Mouse (Mus musculus): Measurements from ENCODE around the gene Zfand3. TPM values are rescaled to one million over a fixed set of nuclear protein-coding genes. Genes with fewer than 3 reads are reported as not detected.

Gene Zfand3
- 46.2 and 55.2 TPM in 2 replicates for polyA plus RNA-seq (2015; fragmentation: Nextera tagmentation; extraction: Ambion mirVana)

GRCm38 (mm10) chr17:30004203-30005102 lies at the start of gene Zfand3:
TSS of gene Zfand3 (plus strand) at chr17:30004733.
- H3K9ac ChIP-seq = peak within 1 kb of the TSS; percentile 96
- no peaks in the 10 kb centered on the region for H3K9me3 ChIP-seq
- ATAC-seq (ENCODE audit: insufficient number of reproducible peaks, insufficient read depth, low FRiP score, low TSS enrichment, low read depth) = peak; percentile 90
- peaks cover 35% of the 10 kb centered on the region for H3K4me1 ChIP-seq
- H3K36me3 ChIP-seq = no peaks in the 10 kb centered on the region
- peak within 1 kb of the TSS; percentile 88 for H3K4me3 ChIP-seq
- no peaks in the 10 kb centered on the region for H3K27me3 ChIP-seq
- H3K4me2 ChIP-seq = peak within 1 kb of the TSS; percentile 73
- under 1% methylated on average over 66 of the region's 93 CpGs for WGBS
- H3K27ac ChIP-seq = peak within 1 kb of the TSS; percentile 99

GRCm38 (mm10) chr17:29955880-29956279 lies 48.7 kb upstream of the Zfand3 start:
- 67% methylated on average over 8 of the region's 8 CpGs for WGBS
- ATAC-seq (ENCODE audit: insufficient number of reproducible peaks, insufficient read depth, low FRiP score, low TSS enrichment, low read depth) = no peak
- Histone ChIP-seq H3K27me3 (no peaks in the 10 kb centered on the region), H3K4me2 (no peak overlapping the region), H3K4me1 (peaks cover 3% of the 10 kb centered on the region; the same call in 1 of the 2 replicates), H3K9ac (no peak overlapping the region), H3K36me3 (no peaks in the 10 kb centered on the region), H3K27ac (no peak overlapping the region), H3K4me3 (no peak overlapping the region), H3K9me3 (0 out of 2 replicates have a peak, but pooled peaks cover 2% of the 10 kb centered on the region)

GRCm38 (mm10) chr17:29963730-29964259 lies 40.7 kb upstream of the Zfand3 start:
- Histone ChIP-seq H3K27me3 (peaks cover 29% of the 10 kb centered on the region), H3K36me3 (no peaks in the 10 kb centered on the region), H3K4me2 (peak overlapping the region; percentile 56), H3K9me3 (0 out of 2 replicates have a peak, but pooled peaks cover 2% of the 10 kb centered on the region), H3K27ac (no peak overlapping the region), H3K4me1 (peaks cover 27% of the 10 kb centered on the region), H3K9ac (peak overlapping the region; percentile 47; the same call in 1 of the 2 replicates), H3K4me3 (peak overlapping the region; percentile 20)
- WGBS = 4% methylated on average over 11 of the region's 11 CpGs
- ATAC-seq (ENCODE audit: insufficient number of reproducible peaks, insufficient read depth, low FRiP score, low TSS enrichment, low read depth) = no peak

GRCm38 (mm10) chr17:29965506-29965905 lies 39.0 kb upstream of the Zfand3 start:
- no peak for ATAC-seq (ENCODE audit: insufficient number of reproducible peaks, insufficient read depth, low FRiP score, low TSS enrichment, low read depth)
- H3K4me1 ChIP-seq = peaks cover 27% of the 10 kb centered on the region
- 16% methylated on average over 5 of the region's 5 CpGs for WGBS
- no peak overlapping the region for H3K4me3 ChIP-seq
- no peak overlapping the region for H3K27ac ChIP-seq
- peaks cover 32% of the 10 kb centered on the region for H3K27me3 ChIP-seq
- no peak overlapping the region for H3K9ac ChIP-seq
- no peaks in the 10 kb centered on the region for H3K9me3 ChIP-seq
- H3K4me2 ChIP-seq = no peak overlapping the region
- H3K36me3 ChIP-seq = no peaks in the 10 kb centered on the region

GRCm38 (mm10) chr17:29970037-29970555 lies 34.4 kb upstream of the Zfand3 start, which contains the start of gene Mdga1:
TSS of gene Mdga1 (minus strand) at chr17:29970087.
- peaks cover 11% of the 10 kb centered on the region for H3K4me1 ChIP-seq
- H3K4me3 ChIP-seq = no peak within 1 kb of the TSS
- H3K9me3 ChIP-seq = no peaks in the 10 kb centered on the region
- no peak within 1 kb of the TSS for H3K4me2 ChIP-seq
- no peak within 1 kb of the TSS for H3K9ac ChIP-seq
- 66% methylated on average over 7 of the region's 7 CpGs for WGBS
- ATAC-seq (ENCODE audit: insufficient number of reproducible peaks, insufficient read depth, low FRiP score, low TSS enrichment, low read depth) = no peak
- H3K27ac ChIP-seq = no peak within 1 kb of the TSS
- H3K36me3 ChIP-seq = no peaks in the 10 kb centered on the region
- H3K27me3 ChIP-seq = peaks cover 17% of the 10 kb centered on the region

GRCm38 (mm10) chr17:29971761-29972432 lies 32.6 kb upstream of the Zfand3 start:
- Histone ChIP-seq H3K27ac (no peak overlapping the region), H3K9me3 (no peaks in the 10 kb centered on the region), H3K27me3 (peaks cover 6% of the 10 kb centered on the region; the same call in 1 of the 2 replicates), H3K36me3 (no peaks in the 10 kb centered on the region), H3K4me1 (peaks cover 8% of the 10 kb centered on the region; the same call in 1 of the 2 replicates), H3K4me2 (no peak overlapping the region), H3K9ac (no peak overlapping the region), H3K4me3 (no peak overlapping the region)
- WGBS = 31% methylated on average over 15 of the region's 15 CpGs
- no peak for ATAC-seq (ENCODE audit: insufficient number of reproducible peaks, insufficient read depth, low FRiP score, low TSS enrichment, low read depth)

DNA sequence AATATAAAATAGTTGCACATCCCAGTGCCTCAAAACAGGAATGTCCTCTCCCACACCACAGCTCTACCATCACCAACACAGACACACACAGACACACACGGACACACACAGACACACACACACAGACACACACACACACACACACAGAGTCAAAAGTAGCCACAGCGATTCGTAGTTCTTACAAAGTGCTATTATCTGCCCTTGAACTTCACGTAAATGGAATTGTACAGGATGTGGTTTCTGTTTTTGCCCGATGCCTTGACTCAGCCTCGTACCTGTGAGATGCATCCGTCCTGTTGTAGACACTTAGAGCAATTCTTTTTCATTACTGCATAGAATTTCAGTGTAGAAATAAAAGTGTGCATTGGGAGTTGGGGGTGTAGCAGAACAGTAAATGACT lies 31.3 kb upstream of the Zfand3 start:
- Histone ChIP-seq H3K9ac (no peak overlapping the region), H3K4me1 (peaks cover 8% of the 10 kb centered on the region; the same call in 1 of the 2 replicates), H3K4me2 (no peak overlapping the region), H3K27me3 (peaks cover 6% of the 10 kb centered on the region; the same call in 1 of the 2 replicates), H3K4me3 (no peak overlapping the region), H3K9me3 (no peaks in the 10 kb centered on the region), H3K36me3 (no peaks in the 10 kb centered on the region), H3K27ac (no peak overlapping the region)
- ATAC-seq (ENCODE audit: insufficient number of reproducible peaks, insufficient read depth, low FRiP score, low TSS enrichment, low read depth) = no peak
- 93% methylated on average over 7 of the region's 7 CpGs for WGBS

DNA sequence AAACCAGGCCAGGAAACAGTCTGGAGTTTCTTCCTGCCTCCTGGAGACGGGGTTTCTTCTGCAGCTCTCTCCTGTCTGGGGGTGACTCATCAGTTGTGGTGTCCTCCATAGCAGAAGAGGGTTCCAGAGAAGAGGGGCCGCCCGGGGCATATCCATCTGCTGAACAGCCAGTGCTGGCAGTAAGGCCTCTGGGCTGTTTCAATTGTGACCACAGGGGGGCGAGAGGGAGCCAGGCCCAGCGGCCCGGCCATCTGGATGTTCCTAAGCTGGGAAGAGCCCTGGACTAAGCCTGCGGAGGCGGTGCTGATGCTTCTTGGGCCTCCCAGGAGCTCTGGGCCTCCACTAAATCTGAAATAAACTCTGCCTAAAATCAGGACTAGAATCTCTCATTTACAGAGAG lies 28.8 kb upstream of the Zfand3 start:
- Histone ChIP-seq H3K27ac (no peak overlapping the region), H3K9me3 (no peaks in the 10 kb centered on the region), H3K27me3 (no peaks in the 10 kb centered on the region), H3K4me1 (peaks cover 24% of the 10 kb centered on the region), H3K4me2 (no peak overlapping the region), H3K9ac (no peak overlapping the region), H3K36me3 (no peaks in the 10 kb centered on the region), H3K4me3 (no peak overlapping the region)
- 7% methylated on average over 8 of the region's 8 CpGs for WGBS
- ATAC-seq (ENCODE audit: insufficient number of reproducible peaks, insufficient read depth, low FRiP score, low TSS enrichment, low read depth) = 0 out of 2 replicates have a peak, but pooled peaks have one; percentile 5

DNA sequence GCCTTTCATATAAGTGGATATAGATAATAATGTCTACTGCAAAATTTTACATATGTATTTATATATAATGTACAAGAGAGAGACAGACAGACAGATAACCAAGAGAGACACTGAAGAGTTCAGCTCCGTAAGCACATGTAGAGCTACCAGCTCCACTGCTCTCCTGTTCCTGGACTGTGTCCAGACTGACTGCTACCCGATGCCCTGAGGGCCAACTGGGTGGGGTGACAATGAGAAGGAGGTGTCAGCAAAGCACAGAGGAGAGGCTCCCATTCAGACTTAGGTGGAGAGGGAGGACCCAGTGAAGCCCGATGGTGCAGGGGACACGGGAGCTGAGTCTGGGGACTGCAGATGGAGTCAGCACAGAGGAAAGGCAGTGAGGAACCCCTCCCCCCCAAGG lies 25.5 kb upstream of the Zfand3 start:
- no peaks in the 10 kb centered on the region; the same call in 1 of the 2 replicates for H3K27me3 ChIP-seq
- ATAC-seq (ENCODE audit: insufficient number of reproducible peaks, insufficient read depth, low FRiP score, low TSS enrichment, low read depth) = no peak
- 36% methylated on average over 4 of the region's 4 CpGs for WGBS
- H3K9me3 ChIP-seq = no peaks in the 10 kb centered on the region
- H3K4me3 ChIP-seq = no peak overlapping the region
- H3K9ac ChIP-seq = no peak overlapping the region
- no peak overlapping the region for H3K4me2 ChIP-seq
- peaks cover 20% of the 10 kb centered on the region for H3K4me1 ChIP-seq
- H3K27ac ChIP-seq = 0 out of 2 replicates have a peak overlapping the region, but pooled peaks have one; percentile 11
- no peaks in the 10 kb centered on the region for H3K36me3 ChIP-seq

DNA sequence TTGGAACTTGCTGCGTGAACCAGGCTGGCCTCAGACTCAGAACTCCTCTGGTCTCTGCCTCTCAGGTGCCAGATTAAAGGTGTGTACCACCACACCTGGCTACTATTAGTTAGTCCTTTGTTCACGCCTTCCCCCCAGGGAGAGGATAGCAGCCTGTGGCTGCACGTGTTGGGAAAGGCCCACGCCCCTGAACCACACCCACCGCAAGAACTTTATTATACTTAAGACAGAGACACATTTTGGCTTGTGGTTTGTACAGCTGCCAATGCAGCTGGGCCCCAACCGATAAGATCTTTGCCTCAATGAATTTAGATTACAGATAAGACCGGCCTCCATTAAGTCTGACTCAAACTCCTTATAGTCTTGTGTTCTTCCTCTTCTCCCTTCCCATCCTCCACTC lies 24.7 kb upstream of the Zfand3 start:
- 44% methylated on average over 7 of the region's 7 CpGs for WGBS
- Histone ChIP-seq H3K36me3 (no peaks in the 10 kb centered on the region), H3K4me3 (no peak overlapping the region), H3K4me2 (no peak overlapping the region), H3K4me1 (peaks cover 21% of the 10 kb centered on the region), H3K9ac (no peak overlapping the region), H3K9me3 (no peaks in the 10 kb centered on the region), H3K27me3 (no peaks in the 10 kb centered on the region; the same call in 1 of the 2 replicates), H3K27ac (0 out of 2 replicates have a peak overlapping the region, but pooled peaks have one; percentile 11)
- 0 out of 2 replicates have a peak, but pooled peaks have one; percentile 11 for ATAC-seq (ENCODE audit: insufficient number of reproducible peaks, insufficient read depth, low FRiP score, low TSS enrichment, low read depth)

- Histone ChIP-seq H3K4me2 (no peak overlapping the region), H3K4me3 (no peak overlapping the region), H3K36me3 (no peaks in the 10 kb centered on the region), H3K9ac (no peak overlapping the region), H3K4me1 (peaks cover 23% of the 10 kb centered on the region), H3K9me3 (no peaks in the 10 kb centered on the region), H3K27ac (no peak overlapping the region), H3K27me3 (no peaks in the 10 kb centered on the region; the same call in 1 of the 2 replicates)
- WGBS = 71% methylated on average over 8 of the region's 8 CpGs
- ATAC-seq (ENCODE audit: insufficient number of reproducible peaks, insufficient read depth, low FRiP score, low TSS enrichment, low read depth) = no peak
Observed at GRCm38 (mm10) chr17:29981568-29981967, 23.0 kb upstream of the Zfand3 start.
